Mouse (Mus musculus) right cerebral cortex, adult 2 months (tissue): ENCODE measurements around the gene Asf1b.

ENCODE experiments used
- DNase-seq, 2 experiments: peaks; one replicate each; pipeline ENCODE4 v3.0.0; 2021 to 2022; ENCODE audit warnings: low spot score in 2 of 2

Gene Asf1b

DNA sequence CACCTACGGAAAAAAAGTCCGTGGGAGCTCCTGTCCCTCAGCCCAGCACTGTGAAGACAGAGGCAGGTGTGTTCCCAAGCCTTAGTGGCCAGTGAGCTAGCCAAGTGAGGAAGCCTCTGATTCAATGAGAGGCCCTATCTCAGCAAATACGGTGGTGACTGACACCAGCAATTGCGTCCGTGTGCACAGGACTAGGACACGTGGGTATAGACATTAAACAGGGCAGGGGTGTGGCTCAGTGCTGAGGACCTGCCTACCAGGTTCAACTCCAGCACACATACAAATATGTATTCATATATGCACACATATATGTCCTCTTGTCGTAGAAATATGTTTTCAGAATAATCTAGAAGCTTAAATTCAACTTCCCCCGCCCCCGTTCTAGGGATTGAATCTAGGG, 64.4 kb downstream of the Asf1b start:
- no peak for DNase-seq
